Mouse (Mus musculus) urinary bladder, postnatal 14 days (tissue): Measurements from ENCODE around the gene Bricd5.

Experiments
- DNase-seq: peaks from one replicate; pipeline ENCODE4 v3.0.0; 2021; ENCODE audit warnings: low spot score

Gene Bricd5

GRCm38 (mm10) chr17:24462932-24463331, 10.8 kb upstream of the Bricd5 start:
- DNase-seq, result no peak

- DNase-seq, result no peak
Measured at GRCm38 (mm10) chr17:24463374-24464133, 10.1 kb upstream of the Bricd5 start.

- DNase-seq, result no peak
Measured at GRCm38 (mm10) chr17:24468636-24469246, 4.9 kb upstream of the Bricd5 start.

DNA sequence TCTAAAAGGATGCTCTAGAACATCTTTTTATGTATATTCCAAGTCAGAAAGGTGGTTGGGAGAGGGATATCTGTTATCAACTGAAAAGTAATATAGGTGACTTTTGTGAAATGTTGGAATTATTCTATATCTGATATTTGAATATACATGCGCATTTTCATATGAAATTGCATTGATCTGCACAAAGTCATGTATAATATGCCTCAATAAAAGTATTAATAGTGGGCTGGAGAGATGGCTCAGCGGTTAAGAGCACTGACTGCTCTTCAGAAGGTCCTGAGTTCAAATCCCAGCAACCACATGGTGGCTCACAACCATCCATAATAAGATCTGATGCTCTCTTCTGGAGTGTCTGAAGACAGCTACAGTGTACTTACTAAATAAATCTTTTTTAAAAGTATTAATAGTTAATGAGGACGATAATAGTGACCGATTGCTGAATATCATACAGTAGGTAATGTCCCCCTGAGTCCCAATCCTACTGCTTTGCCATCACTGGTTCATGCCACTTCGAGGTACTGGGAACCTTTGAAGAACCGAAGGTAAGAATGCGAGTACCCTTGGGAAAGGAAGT, 4.3 kb upstream of the Bricd5 start:
- DNase-seq, result no peak

GRCm38 (mm10) chr17:24469910-24470602, 3.6 kb upstream of the Bricd5 start, which contains the start of the genes E4f1 and Pgp:
TSS of gene E4f1 (minus strand) at chr17:24470313.
TSS of gene Pgp (plus strand) at chr17:24470392.
- DNase-seq, result peak; percentile 99

- DNase-seq, result no peak
Measured at GRCm38 (mm10) chr17:24470701-24471527, 2.8 kb upstream of the Bricd5 start.

GRCm38 (mm10) chr17:24472512-24472911, 1.2 kb upstream of the Bricd5 start:
- peak; percentile 74 for DNase-seq

- no peak for DNase-seq
Measured at GRCm38 (mm10) chr17:24474557-24474956, 873 bp downstream of the Bricd5 start.

GRCm38 (mm10) chr17:24475586-24475985, 1.9 kb downstream of the Bricd5 start:
- no peak for DNase-seq

GRCm38 (mm10) chr17:24476022-24476776, 2.5 kb downstream of the Bricd5 start:
- DNase-seq, result no peak

GRCm38 (mm10) chr17:24477053-24477984, 3.6 kb downstream of the Bricd5 start:
- DNase-seq, result no peak

- no peak for DNase-seq
Measured at GRCm38 (mm10) chr17:24477985-24478600, 4.4 kb downstream of the Bricd5 start.

DNA sequence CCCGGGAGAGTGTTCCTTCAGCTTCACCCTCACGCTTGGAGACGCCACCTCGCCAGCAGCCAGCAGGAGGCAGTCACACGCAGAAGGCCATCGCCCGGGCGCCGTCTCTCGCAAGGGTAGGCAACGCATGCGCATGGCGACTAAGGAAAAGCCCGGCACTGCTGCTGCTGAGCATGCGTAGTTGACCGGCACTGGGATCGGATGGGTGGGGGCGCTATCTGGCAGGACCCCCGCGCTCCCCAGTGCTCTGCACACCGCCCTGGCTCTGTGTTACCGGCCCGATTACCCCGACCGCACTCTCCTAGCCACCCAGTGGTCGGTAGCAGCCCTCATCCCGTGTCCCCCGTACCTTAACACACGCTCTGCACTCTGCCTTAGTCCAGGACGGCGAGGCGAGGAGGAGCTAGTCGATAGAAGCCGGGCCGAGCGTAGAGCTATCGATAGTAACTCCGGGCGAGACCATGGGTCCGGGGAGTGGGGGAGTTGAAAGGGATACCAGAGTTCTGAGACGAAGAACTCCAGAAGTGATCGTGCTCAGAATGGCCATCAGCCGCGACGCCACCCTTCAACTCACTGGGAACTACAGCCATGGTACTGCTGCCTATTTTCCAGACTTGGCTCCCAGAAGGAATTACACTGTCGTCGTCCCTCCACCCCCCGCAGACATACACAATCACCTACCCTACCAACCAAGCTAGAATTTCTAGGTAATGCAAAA, 5.1 kb downstream of the Bricd5 start, which contains the start of gene Mlst8:
Mlst8 (minus strand) TSS at position 416 of the 718 bp plus-strand sequence.
- peak; percentile 97 for DNase-seq

- no peak for DNase-seq
Measured at GRCm38 (mm10) chr17:24479431-24479830, 5.7 kb downstream of the Bricd5 start.

DNA sequence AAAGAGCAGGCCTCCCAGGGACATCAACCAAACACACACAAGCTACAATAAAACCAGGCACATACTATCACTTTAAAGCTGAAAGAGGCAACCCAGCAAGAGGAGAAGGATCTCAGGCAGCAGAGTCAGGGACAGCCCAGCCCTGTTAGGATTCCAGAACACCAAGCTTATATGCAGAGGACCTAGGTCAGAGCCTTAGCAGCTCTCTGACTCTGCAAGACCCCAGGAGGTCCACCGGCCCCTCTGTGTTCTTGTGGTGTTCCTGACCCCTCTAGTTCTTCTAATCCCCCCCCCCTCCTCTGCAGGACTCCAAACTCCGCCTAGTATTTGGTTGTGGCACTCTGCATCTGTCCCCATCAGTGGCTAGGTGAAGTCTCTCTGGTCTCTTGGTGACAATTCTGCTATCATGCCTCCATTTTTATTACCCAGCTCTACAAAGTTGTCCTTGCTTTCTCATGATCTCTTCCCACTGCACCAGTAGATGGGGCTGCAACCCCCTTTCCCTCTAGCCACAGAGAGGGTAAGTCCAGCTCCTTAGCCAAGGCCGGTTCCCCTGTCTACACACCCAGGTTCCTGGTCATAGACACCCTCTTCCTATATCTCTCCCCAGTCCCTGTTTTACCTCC, 6.6 kb downstream of the Bricd5 start:
- DNase-seq, result no peak

DNA sequence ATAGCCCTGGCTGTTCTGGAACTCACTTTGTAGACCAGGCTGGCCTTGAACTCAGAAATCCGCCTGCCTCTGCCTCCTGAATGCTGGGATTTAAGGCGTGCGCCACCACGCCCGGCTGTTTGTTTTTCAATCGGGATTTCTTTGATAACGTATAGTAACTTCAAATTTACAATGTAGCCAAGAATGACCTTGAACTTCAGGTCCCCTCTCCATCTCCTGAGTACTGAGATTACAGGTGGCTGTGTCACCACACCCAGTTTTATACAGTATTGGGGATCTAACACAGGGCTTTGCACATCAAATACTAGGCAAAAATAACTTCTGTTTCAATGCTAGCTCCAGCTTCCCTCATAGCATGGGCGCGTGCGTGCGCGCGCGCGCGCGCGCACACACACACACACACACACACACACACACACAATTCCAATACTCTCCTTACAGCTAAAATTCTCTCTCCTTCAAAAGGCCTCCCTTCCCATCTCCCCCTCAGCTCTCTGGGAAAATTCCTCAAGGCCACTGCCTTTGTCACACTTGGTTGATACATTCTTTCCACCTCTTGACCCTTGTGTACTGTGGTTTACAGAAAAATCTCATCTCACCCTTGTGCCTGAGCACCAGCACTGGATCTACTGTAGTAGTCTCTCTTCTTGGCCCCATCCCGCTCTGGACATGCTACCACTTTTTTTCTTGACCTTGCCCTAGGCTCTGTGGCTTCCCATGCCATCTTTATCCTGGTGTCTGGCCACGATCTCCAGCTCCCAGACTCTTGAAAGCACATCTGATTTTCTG, 7.5 kb downstream of the Bricd5 start:
- no peak for DNase-seq

DNA sequence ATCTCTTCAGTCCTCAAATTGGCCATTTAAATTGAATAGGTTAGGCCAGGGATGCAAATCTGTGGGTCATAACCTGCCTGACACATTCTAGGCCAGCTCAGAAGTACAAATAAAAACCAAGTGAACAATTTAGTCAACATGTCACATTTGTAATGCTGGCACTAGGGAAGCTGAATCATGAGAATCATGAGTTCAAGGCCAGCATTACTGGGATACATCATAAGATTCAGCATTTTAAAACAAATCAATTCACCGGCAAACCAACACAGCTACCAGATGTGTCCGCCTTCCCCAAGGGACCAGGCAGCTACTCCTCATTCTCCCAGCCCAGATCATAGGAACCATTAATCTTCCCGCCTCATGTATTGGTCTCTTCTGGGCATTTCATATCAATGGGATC, 9.8 kb downstream of the Bricd5 start:
- DNase-seq, result no peak
